Mouse (Mus musculus) myocyte (in vitro differentiated cells): ENCODE measurements at regions not wholly inside any gene's neighbourhood (a gene's known extent, or its start where the extent isn't known, plus 50 kb on each side); places are given as distances from the start of the nearest gene placed in this dataset.

ENCODE experiments used
- MAX ChIP-seq: IDR thresholded peaks from one replicate; pipeline ENCODE4 v1.6.1; 2011; ENCODE audit warnings: low read depth, mild to moderate bottlenecking, control low read depth
- POLR2A ChIP-seq: IDR thresholded peaks from one replicate; pipeline ENCODE4 v1.6.1; 2011; ENCODE audit warnings: low read depth, mild to moderate bottlenecking, control low read depth, moderate library complexity; ENCODE audit not compliant: insufficient read length

DNA sequence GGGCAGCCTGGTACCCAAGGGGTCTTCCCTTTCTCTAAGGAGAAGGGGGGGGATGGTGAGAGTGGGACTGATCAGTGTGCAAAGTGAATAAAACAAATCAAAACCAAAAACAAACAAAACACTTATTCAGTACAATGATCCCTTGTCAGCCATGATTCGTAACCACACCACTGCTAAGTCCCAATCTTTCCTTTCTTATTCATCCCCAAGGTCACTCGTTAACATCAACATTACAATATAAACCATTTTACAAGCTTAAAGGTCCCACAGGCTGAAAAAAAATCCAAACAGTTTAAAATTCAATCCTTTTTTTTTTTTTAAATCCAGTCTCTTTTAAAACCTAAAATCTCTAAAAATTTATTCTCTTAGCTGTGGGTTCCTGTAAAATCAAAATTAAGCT, 287.1 kb upstream of the Tgfbr2 start:
- TF ChIP-seq MAX, result no peak
- no peak for TF ChIP-seq POLR2A
